Mouse (Mus musculus): ENCODE measurements around the gene Uchl4. TPM values are rescaled to one million over a fixed set of nuclear protein-coding genes. Genes with fewer than 3 reads are reported as not detected.
"Not testable (repeated sequence)": the region's sequence is repeated elsewhere in the genome, so short reads cannot be mapped to it uniquely, and the experiment has no call there.

Uchl4 gene
- 2.3 and 3.2 TPM in 2 replicates for polyA plus RNA-seq (2015; fragmentation: Nextera tagmentation; extraction: Ambion mirVana)

DNA sequence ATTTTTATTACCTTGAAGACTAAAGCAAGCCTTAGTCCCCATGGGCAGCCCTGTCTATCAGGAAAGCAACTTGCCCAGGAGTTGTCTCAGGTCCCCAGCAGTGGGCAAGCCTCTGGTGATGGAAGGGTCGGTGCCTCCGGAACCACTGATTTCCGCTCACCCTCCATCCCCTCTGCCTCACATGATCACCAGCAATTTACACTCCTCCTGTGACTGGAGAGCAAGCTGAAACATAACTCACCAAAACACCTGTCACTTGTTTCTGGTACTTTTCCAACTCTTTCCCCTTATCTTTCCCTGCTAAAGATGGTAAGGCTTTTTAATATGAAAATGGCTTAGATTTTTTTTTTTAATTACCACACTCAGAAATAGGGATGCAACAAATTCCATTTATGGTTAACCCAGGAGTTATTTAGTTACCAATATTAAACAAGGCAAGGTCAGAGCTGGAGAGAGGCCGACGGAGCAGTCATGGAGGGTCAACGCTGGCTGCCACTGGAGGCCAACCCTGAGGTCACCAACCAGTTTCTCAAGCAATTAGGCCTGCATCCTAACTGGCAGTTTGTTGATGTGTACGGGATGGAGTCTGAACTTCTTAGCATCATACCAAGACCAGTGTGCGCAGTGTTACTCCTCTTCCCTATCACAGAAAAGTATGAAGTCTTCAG, at the start of gene Uchl4:
TSS of gene Uchl4 (plus strand) at position 434 of the 668 bp plus-strand sequence.
- Histone ChIP-seq H3K27ac (replicated peaks) (no peak within 1 kb of the TSS; the same call in 1 of the 2 replicates), H3K4me2 (no peak within 1 kb of the TSS), H3K4me3 (replicated peaks) (no peak within 1 kb of the TSS), H3K27me3 (replicated peaks) (no peaks in the 10 kb centered on the region), H3K9ac (replicated peaks) (no peak within 1 kb of the TSS), H3K36me3 (no peaks in the 10 kb centered on the region), H3K9me3 (replicated peaks) (no peaks in the 10 kb centered on the region), H3K4me1 (peaks cover 26% of the 10 kb centered on the region)
- no peak for ATAC-seq (ENCODE audit: low FRiP score)
- 92% methylated on average over 8 of the region's 8 CpGs for WGBS

- no peak for ATAC-seq (ENCODE audit: low FRiP score)
- H3K27ac ChIP-seq (replicated peaks) = no peak overlapping the region
- WGBS = 100% methylated on average over 1 of the region's 1 CpGs
- no peaks in the 10 kb centered on the region for H3K9me3 ChIP-seq (replicated peaks)
- H3K4me3 ChIP-seq (replicated peaks) = no peak overlapping the region
- H3K4me1 ChIP-seq = no peaks in the 10 kb centered on the region
- no peak overlapping the region for H3K4me2 ChIP-seq
- H3K9ac ChIP-seq (replicated peaks) = no peak overlapping the region
- H3K36me3 ChIP-seq = peaks cover 31% of the 10 kb centered on the region
- H3K27me3 ChIP-seq (replicated peaks) = no peaks in the 10 kb centered on the region
Observed at GRCm38 (mm10) chr9:64193879-64194278, 41.1 kb upstream of the Uchl4 start.

DNA sequence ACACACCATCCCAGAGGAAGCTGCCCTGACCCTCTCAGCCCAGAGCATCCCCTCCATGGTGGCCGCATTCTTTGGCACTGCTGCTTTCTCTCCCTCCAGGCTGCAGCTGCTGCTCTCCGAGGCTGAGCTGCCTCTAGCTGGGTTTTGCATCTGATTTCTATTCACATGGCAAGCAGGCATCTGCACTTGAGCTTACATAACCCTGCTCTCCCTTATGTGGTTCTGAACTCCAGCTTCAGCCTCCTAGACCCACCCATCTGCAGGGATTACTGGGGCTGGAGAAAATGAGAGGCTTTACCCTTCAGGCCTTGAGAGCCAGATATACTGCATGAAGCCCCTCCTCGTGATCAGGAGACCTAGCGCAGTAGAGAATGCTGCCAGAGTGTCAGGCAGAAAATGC, 39.4 kb upstream of the Uchl4 start:
- H3K27ac ChIP-seq (replicated peaks) = no peak overlapping the region
- H3K4me1 ChIP-seq = no peaks in the 10 kb centered on the region
- H3K4me2 ChIP-seq = no peak overlapping the region
- no peak overlapping the region for H3K4me3 ChIP-seq (replicated peaks)
- H3K9me3 ChIP-seq (replicated peaks) = no peaks in the 10 kb centered on the region
- no peak for ATAC-seq (ENCODE audit: low FRiP score)
- peaks cover 22% of the 10 kb centered on the region for H3K36me3 ChIP-seq
- 76% methylated on average over 4 of the region's 4 CpGs for WGBS
- H3K27me3 ChIP-seq (replicated peaks) = no peaks in the 10 kb centered on the region
- no peak overlapping the region for H3K9ac ChIP-seq (replicated peaks)

DNA sequence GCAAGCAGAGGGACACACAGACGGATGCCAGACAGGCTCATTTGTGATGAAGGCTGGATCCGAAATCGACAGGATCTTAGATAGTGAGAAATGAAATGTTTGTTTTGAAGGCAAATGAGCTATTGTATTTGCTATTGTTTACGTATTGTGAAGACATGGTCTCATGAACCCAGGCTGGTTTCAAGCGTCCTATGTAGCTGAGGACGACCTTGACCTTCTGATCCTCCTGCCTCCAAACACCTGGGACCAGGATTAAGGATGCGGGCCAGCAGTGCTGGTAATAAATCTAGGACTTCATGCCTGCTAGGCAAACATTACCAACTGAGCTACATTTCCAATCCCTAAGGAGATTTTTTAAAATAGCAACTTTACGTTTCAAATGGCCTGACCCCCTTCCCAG, 37.5 kb upstream of the Uchl4 start:
- Histone ChIP-seq H3K36me3 (peaks cover 14% of the 10 kb centered on the region), H3K4me1 (no peaks in the 10 kb centered on the region), H3K4me3 (replicated peaks) (no peak overlapping the region), H3K9me3 (replicated peaks) (no peaks in the 10 kb centered on the region), H3K27ac (replicated peaks) (no peak overlapping the region), H3K4me2 (no peak overlapping the region), H3K9ac (replicated peaks) (no peak overlapping the region), H3K27me3 (replicated peaks) (no peaks in the 10 kb centered on the region)
- ATAC-seq (ENCODE audit: low FRiP score) = no peak
- WGBS = 77% methylated on average over 8 of the region's 8 CpGs

DNA sequence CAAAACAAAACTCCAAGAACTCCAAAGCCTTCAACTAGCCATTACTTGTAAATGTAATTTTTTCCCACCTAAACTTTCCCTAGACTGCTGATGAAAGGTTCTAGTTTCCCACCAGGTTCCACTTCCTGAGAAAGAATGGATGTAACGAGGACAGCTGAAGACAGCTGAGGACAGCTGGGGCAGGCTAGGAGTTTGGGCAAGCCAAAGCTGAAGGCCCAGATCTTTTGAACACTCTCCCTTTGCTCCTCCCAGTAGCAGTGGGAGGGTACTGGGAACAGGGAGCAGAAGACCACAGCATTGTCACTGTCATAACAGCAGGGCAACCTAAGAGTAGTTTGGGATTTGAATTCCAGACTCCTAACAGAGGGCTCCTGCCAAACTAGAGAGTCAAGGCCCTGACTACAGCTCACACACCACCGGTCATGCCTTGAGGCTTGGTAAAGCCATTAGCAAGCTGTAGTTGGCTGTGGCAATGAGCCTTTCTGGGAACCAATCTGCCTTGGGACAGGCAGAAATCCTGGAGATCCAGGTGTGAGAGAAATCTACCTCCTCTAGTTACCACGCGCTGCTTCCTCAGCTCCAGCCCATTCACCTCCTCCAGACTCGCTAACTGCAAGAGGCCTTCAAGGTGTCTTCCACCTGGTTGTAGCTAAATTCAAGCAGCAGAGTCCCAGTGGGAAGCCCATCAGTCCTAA, 36.8 kb upstream of the Uchl4 start:
- no peaks in the 10 kb centered on the region for H3K27me3 ChIP-seq (replicated peaks)
- ATAC-seq (ENCODE audit: low FRiP score) = no peak
- H3K4me1 ChIP-seq = no peaks in the 10 kb centered on the region
- no peak overlapping the region for H3K9ac ChIP-seq (replicated peaks)
- no peaks in the 10 kb centered on the region for H3K9me3 ChIP-seq (replicated peaks)
- H3K36me3 ChIP-seq = peaks cover 14% of the 10 kb centered on the region
- H3K4me3 ChIP-seq (replicated peaks) = no peak overlapping the region
- no peak overlapping the region for H3K4me2 ChIP-seq
- 89% methylated on average over 5 of the region's 5 CpGs for WGBS
- no peak overlapping the region for H3K27ac ChIP-seq (replicated peaks)

DNA sequence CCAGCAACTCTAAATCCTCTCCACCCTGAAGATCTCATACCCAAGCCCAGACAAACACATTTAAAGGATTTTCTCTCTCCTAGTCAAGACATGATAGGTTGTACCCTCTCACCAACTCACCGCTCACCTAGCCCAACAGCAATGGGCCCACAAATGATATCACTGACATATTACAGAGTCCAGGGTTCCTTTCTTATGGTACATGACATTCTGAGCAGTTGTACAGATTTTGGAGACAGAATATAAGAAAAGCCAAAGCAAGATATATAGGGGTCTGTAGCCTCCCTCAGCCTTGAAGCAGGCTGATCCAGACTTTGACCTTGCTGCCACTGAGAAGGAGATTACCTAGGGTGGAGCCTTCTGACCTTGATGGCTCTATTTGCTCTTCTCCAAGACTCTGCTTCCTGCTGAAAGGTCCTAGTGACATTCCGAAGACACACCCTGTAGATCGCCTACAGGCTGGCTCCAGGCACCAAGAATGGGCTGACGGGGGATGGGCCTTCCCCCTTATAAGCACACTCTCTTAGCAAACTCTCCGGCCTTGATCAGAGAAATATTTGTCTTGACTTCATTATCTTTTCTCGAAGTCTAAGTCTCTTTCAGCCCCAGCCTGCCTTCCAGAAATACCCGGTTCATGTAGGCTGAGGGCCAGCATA, 36.1 kb upstream of the Uchl4 start:
- not testable (repeated sequence) for H3K4me1 ChIP-seq; H3K27me3 ChIP-seq (replicated peaks); H3K4me2 ChIP-seq; H3K9ac ChIP-seq (replicated peaks); H3K4me3 ChIP-seq (replicated peaks); H3K27ac ChIP-seq (replicated peaks); H3K9me3 ChIP-seq (replicated peaks); ATAC-seq (ENCODE audit: low FRiP score)
- WGBS = 93% methylated on average over 7 of the region's 7 CpGs
- H3K36me3 ChIP-seq = peaks cover 16% of the 10 kb centered on the region

- no peak for ATAC-seq (ENCODE audit: low FRiP score)
- Histone ChIP-seq H3K36me3 (peaks cover 23% of the 10 kb centered on the region), H3K27ac (replicated peaks) (no peak overlapping the region), H3K9me3 (replicated peaks) (no peaks in the 10 kb centered on the region), H3K4me2 (no peak overlapping the region), H3K27me3 (replicated peaks) (no peaks in the 10 kb centered on the region), H3K4me3 (replicated peaks) (no peak overlapping the region), H3K9ac (replicated peaks) (no peak overlapping the region), H3K4me1 (no peaks in the 10 kb centered on the region)
- WGBS = 75% methylated on average over 2 of the region's 2 CpGs
Observed at GRCm38 (mm10) chr9:64199897-64200296, 35.1 kb upstream of the Uchl4 start.

GRCm38 (mm10) chr9:64202331-64202730, 32.7 kb upstream of the Uchl4 start:
- ATAC-seq (ENCODE audit: low FRiP score) = no peak
- H3K4me2 ChIP-seq = no peak overlapping the region
- H3K4me1 ChIP-seq = no peaks in the 10 kb centered on the region
- no peak overlapping the region for H3K9ac ChIP-seq (replicated peaks)
- H3K27ac ChIP-seq (replicated peaks) = no peak overlapping the region
- no peak overlapping the region for H3K4me3 ChIP-seq (replicated peaks)
- H3K9me3 ChIP-seq (replicated peaks) = no peaks in the 10 kb centered on the region
- H3K36me3 ChIP-seq = peaks cover 23% of the 10 kb centered on the region
- H3K27me3 ChIP-seq (replicated peaks) = no peaks in the 10 kb centered on the region

- Histone ChIP-seq H3K9ac (replicated peaks) (no peak overlapping the region), H3K4me2 (no peak overlapping the region), H3K4me1 (no peaks in the 10 kb centered on the region), H3K4me3 (replicated peaks) (no peak overlapping the region), H3K27ac (replicated peaks) (no peak overlapping the region), H3K9me3 (replicated peaks) (no peaks in the 10 kb centered on the region), H3K36me3 (peaks cover 23% of the 10 kb centered on the region), H3K27me3 (replicated peaks) (no peaks in the 10 kb centered on the region)
- ATAC-seq (ENCODE audit: low FRiP score) = no peak
Observed at GRCm38 (mm10) chr9:64202866-64203265, 32.1 kb upstream of the Uchl4 start.

GRCm38 (mm10) chr9:64207509-64208084, 27.4 kb upstream of the Uchl4 start:
- ATAC-seq (ENCODE audit: low FRiP score) = no peak
- Histone ChIP-seq H3K4me3 (replicated peaks) (no peak overlapping the region), H3K27ac (replicated peaks) (no peak overlapping the region), H3K9ac (replicated peaks) (no peak overlapping the region), H3K4me1 (no peaks in the 10 kb centered on the region), H3K27me3 (replicated peaks) (no peaks in the 10 kb centered on the region), H3K9me3 (replicated peaks) (no peaks in the 10 kb centered on the region), H3K4me2 (no peak overlapping the region), H3K36me3 (peaks cover 41% of the 10 kb centered on the region)
- 95% methylated on average over 3 of the region's 3 CpGs for WGBS

GRCm38 (mm10) chr9:64214452-64214851, 20.5 kb upstream of the Uchl4 start:
- Histone ChIP-seq H3K27ac (replicated peaks) (no peak overlapping the region), H3K9ac (replicated peaks) (no peak overlapping the region), H3K4me3 (replicated peaks) (no peak overlapping the region), H3K4me2 (no peak overlapping the region), H3K27me3 (replicated peaks) (no peaks in the 10 kb centered on the region), H3K36me3 (peaks cover 15% of the 10 kb centered on the region; the same call in 1 of the 2 replicates), H3K4me1 (no peaks in the 10 kb centered on the region), H3K9me3 (replicated peaks) (no peaks in the 10 kb centered on the region)
- no peak for ATAC-seq (ENCODE audit: low FRiP score)
- 96% methylated on average over 17 of the region's 17 CpGs for WGBS

DNA sequence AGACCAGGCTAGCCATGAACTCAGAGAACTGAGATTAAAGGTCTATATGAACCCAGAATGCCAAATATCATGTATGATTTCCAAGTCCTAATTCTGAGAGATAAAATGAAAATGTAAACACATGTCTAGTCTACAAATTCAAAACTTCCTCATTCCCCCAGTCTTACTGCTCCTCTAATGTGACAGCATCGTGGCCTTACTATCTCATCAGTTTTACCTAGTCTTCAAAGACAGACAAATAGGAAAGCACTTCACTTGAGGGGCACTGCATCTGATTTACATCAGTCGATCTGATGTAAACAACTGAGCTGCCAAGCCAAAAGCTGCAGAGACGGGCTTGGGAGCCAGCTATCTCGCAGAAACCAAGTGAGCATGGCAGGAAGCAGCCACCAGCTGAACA, 18.9 kb upstream of the Uchl4 start:
- ATAC-seq (ENCODE audit: low FRiP score) = no peak

More for the DNA sequence above, 18.9 kb upstream of the Uchl4 start:
- Histone ChIP-seq H3K4me3 (replicated peaks) (no peak overlapping the region), H3K27ac (replicated peaks) (no peak overlapping the region), H3K4me2 (no peak overlapping the region), H3K4me1 (no peaks in the 10 kb centered on the region), H3K9ac (replicated peaks) (no peak overlapping the region), H3K36me3 (peaks cover 8% of the 10 kb centered on the region; the same call in 1 of the 2 replicates), H3K27me3 (replicated peaks) (no peaks in the 10 kb centered on the region), H3K9me3 (replicated peaks) (no peaks in the 10 kb centered on the region)
- 88% methylated on average over 4 of the region's 4 CpGs for WGBS
